Mouse (Mus musculus) liver, postnatal 0 days (tissue): ENCODE measurements around the gene Trim2. TPM values are rescaled to one million over a fixed set of nuclear protein-coding genes. Genes with fewer than 3 reads are reported as not detected.

Experiments used
- ATAC-seq: fragments of 200-750 bp; cut with Nextera tagmentation; 2 replicates; pipeline ENCODE4 v1.8.0; 2017; ENCODE audit warnings: mild to moderate bottlenecking, moderate library complexity
- DNase-seq: peaks from one replicate; pipeline ENCODE4 v3.0.0-alpha.2; 2016
- H3K27ac ChIP-seq: fragments of 300-500 bp; sonication (generic); 2 replicates; pipeline ENCODE4 v1.5.1; 2014; ENCODE audit warnings: antibody characterized with exemption, moderate library complexity, mild to moderate bottlenecking, low read depth
- H3K27me3 ChIP-seq: fragments of 300-500 bp; sonication (generic); 2 replicates; pipeline ENCODE4 v1.6.1; 2014; ENCODE audit warnings: low read length, control low read depth, mixed read lengths; ENCODE audit not compliant: insufficient read depth
- H3K36me3 ChIP-seq: fragments of 300-500 bp; sonication (generic); replicated peaks from 2 replicates; pipeline ENCODE4 v1.6.1; 2014; ENCODE audit warnings: mild to moderate bottlenecking, control low read depth, low read length, moderate library complexity, mixed read lengths; ENCODE audit not compliant: insufficient read depth
- H3K4me1 ChIP-seq: fragments of 300-500 bp; sonication (generic); 2 replicates; pipeline ENCODE4 v1.6.1; 2014; ENCODE audit warnings: antibody characterized with exemption, mild to moderate bottlenecking, control low read depth; ENCODE audit not compliant: insufficient read depth
- H3K4me2 ChIP-seq: fragments of 300-500 bp; sonication (generic); 2 replicates; pipeline ENCODE4 v1.6.1; 2014; ENCODE audit warnings: low read depth, mild to moderate bottlenecking, low read length, moderate library complexity, mixed read lengths
- H3K4me3 ChIP-seq: fragments of 300-500 bp; sonication (generic); 2 replicates; pipeline ENCODE4 v1.5.1; 2014; ENCODE audit warnings: low read depth, low read length
- H3K9ac ChIP-seq: fragments of 300-500 bp; sonication (generic); replicated peaks from 2 replicates; pipeline ENCODE4 v1.6.1; 2014; ENCODE audit warnings: mild to moderate bottlenecking, moderate library complexity
- H3K9me3 ChIP-seq: fragments of 300-500 bp; sonication (generic); 2 replicates; pipeline ENCODE4 v1.6.1; 2016; ENCODE audit warnings: mild to moderate bottlenecking, control low read depth, low read length, mixed read lengths
- CTCF ChIP-seq: sonication (generic); IDR thresholded peaks from 2 replicates; pipeline ENCODE4 v1.5.1; 2016; ENCODE audit warnings: antibody characterized with exemption, low read depth
- EP300 ChIP-seq: IDR thresholded peaks from 2 replicates; pipeline ENCODE4 v1.6.1; 2016; ENCODE audit warnings: antibody characterized with exemption, low read depth, mild to moderate bottlenecking
- WGBS: fragments of 180-500 bp; shearing (Covaris S2); extraction: QIAGEN DNeasy Blood & Tissue Kit; methylation state at CpG from one replicate; pipeline ENCODE4 v1.1.7; 2014; ENCODE audit not compliant: insufficient replicate concordance; 5-methylcytosine and 5-hydroxymethylcytosine counted together
- polyA plus RNA-seq: library from polyadenylated mRNA; unstranded; fragments of >200 nt; fragmentation: Nextera tagmentation; extraction: Ambion mirVana; gene quantifications from 2 replicates; pipeline ENCODE4 v1.2.1, GENCODE M21; 2015

The Trim2 gene
- polyA plus RNA-seq, 1 experiment from 2014 or later: 2.7 TPM

- Histone ChIP-seq H3K36me3 (no peaks in the 10 kb centered on the region), H3K9ac (no peak overlapping the region), H3K4me3 (no peak overlapping the region), H3K4me1 (peaks cover 6% of the 10 kb centered on the region), H3K27ac (no peak overlapping the region), H3K9me3 (no peaks in the 10 kb centered on the region), H3K27me3 (no peaks in the 10 kb centered on the region), H3K4me2 (no peak overlapping the region)
- TF ChIP-seq CTCF (no peak), EP300 (no peak)
- ATAC-seq (no peak), DNase-seq (no peak)
- 78% methylated on average over 11 of the region's 11 CpGs for WGBS
Observed at GRCm38 (mm10) chr3:84252776-84253654, 53.7 kb downstream of the Trim2 start.

GRCm38 (mm10) chr3:84251721-84252120 is 55.0 kb downstream of the Trim2 start:
- H3K9me3 ChIP-seq: no peaks in the 10 kb centered on the region
- H3K27ac ChIP-seq: no peak overlapping the region
- 0 out of 2 replicates have a peak, but pooled peaks cover 2% of the 10 kb centered on the region for H3K4me1 ChIP-seq
- no peak overlapping the region for H3K4me3 ChIP-seq
- WGBS: 80% methylated on average over 4 of the region's 4 CpGs
- ATAC-seq (no peak), DNase-seq (no peak)
- TF ChIP-seq CTCF: no peak
- TF ChIP-seq EP300: no peak
- no peak overlapping the region for H3K9ac ChIP-seq
- no peaks in the 10 kb centered on the region for H3K27me3 ChIP-seq
- no peaks in the 10 kb centered on the region for H3K36me3 ChIP-seq
- no peak overlapping the region for H3K4me2 ChIP-seq

- Histone ChIP-seq H3K36me3 (no peaks in the 10 kb centered on the region), H3K27me3 (no peaks in the 10 kb centered on the region), H3K4me3 (no peak overlapping the region), H3K9me3 (no peaks in the 10 kb centered on the region), H3K4me1 (0 out of 2 replicates have a peak, but pooled peaks cover 2% of the 10 kb centered on the region), H3K27ac (no peak overlapping the region), H3K9ac (no peak overlapping the region), H3K4me2 (no peak overlapping the region)
- ATAC-seq: no peak
- WGBS: 90% methylated on average over 7 of the region's 7 CpGs
- TF ChIP-seq CTCF (no peak), EP300 (no peak)
- DNase-seq: no peak
Observed at GRCm38 (mm10) chr3:84250275-84250674, 56.4 kb downstream of the Trim2 start.

- 62% methylated on average over 8 of the region's 8 CpGs for WGBS
- Histone ChIP-seq H3K4me1 (no peaks in the 10 kb centered on the region), H3K36me3 (no peaks in the 10 kb centered on the region), H3K4me2 (no peak overlapping the region), H3K9me3 (no peaks in the 10 kb centered on the region), H3K4me3 (no peak overlapping the region), H3K9ac (no peak overlapping the region), H3K27ac (no peak overlapping the region), H3K27me3 (no peaks in the 10 kb centered on the region)
- DNase-seq: no peak
- ATAC-seq: no peak
- TF ChIP-seq EP300 (no peak), CTCF (no peak)
Observed at GRCm38 (mm10) chr3:84247789-84248188, 58.9 kb downstream of the Trim2 start.

- Histone ChIP-seq H3K4me3 (no peak overlapping the region), H3K4me1 (no peaks in the 10 kb centered on the region), H3K9ac (no peak overlapping the region), H3K36me3 (no peaks in the 10 kb centered on the region), H3K27ac (no peak overlapping the region), H3K27me3 (no peaks in the 10 kb centered on the region), H3K9me3 (no peaks in the 10 kb centered on the region), H3K4me2 (no peak overlapping the region)
- TF ChIP-seq EP300 (no peak), CTCF (no peak)
- no peak for ATAC-seq
- no peak for DNase-seq
- WGBS: 75% methylated on average over 7 of the region's 7 CpGs
Observed at GRCm38 (mm10) chr3:84246421-84246861, 60.2 kb downstream of the Trim2 start.

- no peaks in the 10 kb centered on the region for H3K36me3 ChIP-seq
- no peak for ATAC-seq
- no peak overlapping the region for H3K4me3 ChIP-seq
- H3K27ac ChIP-seq: no peak overlapping the region
- no peak for TF ChIP-seq CTCF
- H3K27me3 ChIP-seq: no peaks in the 10 kb centered on the region
- no peak overlapping the region for H3K9ac ChIP-seq
- H3K4me2 ChIP-seq: no peak overlapping the region
- 66% methylated on average over 3 of the region's 3 CpGs for WGBS
- no peak for DNase-seq
- no peaks in the 10 kb centered on the region for H3K4me1 ChIP-seq
- H3K9me3 ChIP-seq: no peaks in the 10 kb centered on the region
Observed at GRCm38 (mm10) chr3:84243116-84243515, 63.6 kb downstream of the Trim2 start.
